Mouse (Mus musculus) skeletal muscle tissue, adult 2 months (tissue): ENCODE results near the gene Mettl26.

Source experiments
- DNase-seq: peaks from one replicate; pipeline ENCODE4 v3.0.0-alpha.2; 2012; ENCODE audit warnings: low read depth, low spot score

The Mettl26 gene

GRCm38 (mm10) chr17:25883824-25884223 is 8.9 kb downstream of the Mettl26 start:
- no peak for DNase-seq

DNA sequence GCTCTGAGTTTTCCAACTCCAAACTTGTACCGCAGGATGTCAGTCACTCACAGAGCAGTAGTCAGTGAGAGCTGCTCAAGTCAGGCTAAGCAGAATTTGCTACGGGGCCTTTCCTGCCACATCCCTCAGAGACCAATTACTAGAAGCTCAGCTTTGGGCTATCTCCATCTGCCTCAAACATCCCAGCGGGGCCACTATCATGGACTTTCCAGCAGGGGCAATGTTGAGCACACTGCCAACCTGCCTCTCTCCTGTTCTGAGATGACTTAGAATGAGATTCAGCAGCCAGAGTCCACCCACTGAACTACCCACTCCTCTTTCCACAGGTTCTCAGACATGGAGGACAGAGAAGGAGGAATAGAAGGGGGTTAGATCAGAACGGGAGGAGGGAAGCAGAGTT is 10.8 kb downstream of the Mettl26 start:
- no peak for DNase-seq

GRCm38 (mm10) chr17:25886806-25887205 is 11.9 kb downstream of the Mettl26 start:
- DNase-seq: no peak

DNA sequence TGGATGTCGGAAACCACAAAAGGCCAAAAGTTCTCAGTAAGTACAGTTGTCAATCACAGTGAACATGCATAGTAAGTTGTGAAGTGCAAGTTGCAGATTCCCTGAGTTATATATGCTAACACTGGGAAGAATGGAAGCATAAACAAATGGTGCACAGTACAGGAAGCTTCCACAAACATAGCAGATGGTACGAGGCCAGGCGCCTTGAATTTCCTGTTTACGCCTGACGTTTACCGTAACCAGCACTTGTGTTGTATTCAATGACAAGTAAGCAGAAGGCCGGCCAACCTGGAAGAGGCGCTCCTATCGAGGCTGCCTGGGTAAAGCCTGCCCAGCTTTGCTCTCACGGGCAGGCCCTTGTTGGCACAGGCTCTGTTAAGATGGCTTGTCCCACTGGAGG is 12.6 kb downstream of the Mettl26 start:
- no peak for DNase-seq

- no peak for DNase-seq
These were observed 14.0 kb downstream of the Mettl26 start for GRCm38 (mm10) chr17:25888837-25889236.

GRCm38 (mm10) chr17:25893975-25894617 is 19.2 kb downstream of the Mettl26 start:
- DNase-seq: peak; percentile 49

DNA sequence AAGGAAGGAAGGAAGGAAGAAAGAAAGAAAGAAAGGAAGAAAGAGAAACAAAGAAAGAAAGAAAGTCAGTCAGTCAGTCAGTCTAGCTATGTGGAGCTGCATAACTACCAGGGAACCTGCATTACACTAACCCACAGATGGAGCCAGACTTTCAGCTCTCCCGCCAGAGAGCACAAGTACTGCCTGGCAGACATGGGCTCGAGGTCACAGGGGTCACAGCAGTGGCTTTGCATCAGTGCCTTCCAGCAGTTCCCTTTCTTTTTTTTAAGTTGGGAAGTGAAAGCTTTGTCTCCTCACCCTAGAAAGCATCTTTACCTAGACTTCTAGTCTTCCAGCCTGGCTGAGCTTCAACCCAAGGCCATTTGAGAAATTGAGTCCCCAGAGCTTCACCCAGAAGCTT is 20.5 kb downstream of the Mettl26 start:
- DNase-seq: no peak

DNA sequence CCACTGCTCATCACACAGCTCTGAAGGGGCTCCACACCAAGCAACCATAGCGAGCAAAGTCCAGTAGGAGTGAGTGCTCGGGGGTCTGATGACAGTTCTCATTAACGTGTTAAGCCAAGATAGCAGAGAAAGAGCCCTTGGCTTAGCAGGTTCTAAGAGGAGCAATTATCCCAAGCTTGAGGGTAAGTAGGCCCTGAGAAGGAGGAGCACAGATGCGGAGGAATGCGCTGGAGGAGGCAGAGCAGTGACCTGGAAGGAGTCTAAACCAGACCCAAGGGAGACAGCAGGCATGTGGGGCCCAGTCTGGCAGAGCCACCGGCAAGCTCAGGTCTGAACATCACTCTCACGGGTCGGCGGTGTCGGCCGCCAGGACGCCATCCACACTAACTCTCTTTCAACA is 21.0 kb downstream of the Mettl26 start:
- DNase-seq: no peak

- DNase-seq: no peak
These were observed 25.3 kb downstream of the Mettl26 start for GRCm38 (mm10) chr17:25900193-25900592.

- no peak for DNase-seq
These were observed 28.2 kb downstream of the Mettl26 start for GRCm38 (mm10) chr17:25903061-25903460.

DNA sequence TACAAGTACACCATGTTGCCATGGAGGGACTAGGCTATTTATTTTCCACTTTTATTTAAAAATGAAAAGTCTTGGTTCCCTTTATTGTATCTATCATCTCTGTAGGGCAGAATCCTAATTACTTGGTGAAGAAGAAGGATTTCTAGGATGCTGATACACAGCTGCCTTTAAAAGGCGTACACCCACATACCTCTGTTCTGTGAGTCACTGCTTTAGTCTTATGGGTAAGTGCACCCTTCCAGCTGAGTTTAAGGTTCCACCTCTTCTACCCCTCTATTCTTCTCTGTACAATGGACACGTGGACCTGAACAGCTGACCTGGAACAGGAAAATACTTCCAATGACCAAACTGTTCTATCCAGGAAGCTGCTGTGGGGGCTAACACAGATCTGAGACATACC is 32.8 kb downstream of the Mettl26 start:
- no peak for DNase-seq

GRCm38 (mm10) chr17:25911816-25912215 is 36.9 kb downstream of the Mettl26 start:
- no peak for DNase-seq

DNA sequence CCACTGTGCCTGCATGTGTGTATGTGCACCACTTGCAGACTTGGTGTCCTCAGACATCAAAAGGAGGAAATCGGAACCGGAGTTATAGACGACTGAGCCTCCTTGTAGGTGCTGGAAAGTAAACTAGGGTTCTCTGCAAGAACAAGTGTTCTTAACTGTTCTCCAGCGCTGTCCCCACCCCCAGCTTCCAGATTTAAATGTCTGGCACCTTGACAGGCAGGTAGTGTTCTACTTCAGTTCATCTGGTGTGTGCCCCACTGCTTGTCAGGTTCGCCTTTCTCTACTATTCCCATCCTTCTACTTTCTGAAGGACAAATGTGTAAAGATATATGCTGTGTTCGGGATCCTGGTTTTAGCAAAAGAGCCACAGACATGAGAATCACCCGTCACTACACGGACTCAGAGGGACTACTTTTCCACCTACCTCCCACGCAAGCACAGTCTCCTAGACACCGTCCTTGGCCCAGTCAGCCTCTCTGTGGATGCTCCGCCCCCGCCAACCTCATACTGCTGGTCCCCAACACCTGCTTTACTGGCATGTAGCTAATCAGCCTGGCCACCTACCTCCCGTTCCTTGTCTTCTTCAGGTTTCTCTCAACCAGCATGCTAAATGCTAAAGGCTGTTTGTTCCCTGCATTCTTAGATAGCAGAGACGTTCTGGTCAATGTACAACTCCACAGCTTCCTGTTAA is 38.5 kb downstream of the Mettl26 start:
- DNase-seq: no peak

- no peak for DNase-seq
These were observed 39.0 kb downstream of the Mettl26 start for GRCm38 (mm10) chr17:25913877-25914275.

DNA sequence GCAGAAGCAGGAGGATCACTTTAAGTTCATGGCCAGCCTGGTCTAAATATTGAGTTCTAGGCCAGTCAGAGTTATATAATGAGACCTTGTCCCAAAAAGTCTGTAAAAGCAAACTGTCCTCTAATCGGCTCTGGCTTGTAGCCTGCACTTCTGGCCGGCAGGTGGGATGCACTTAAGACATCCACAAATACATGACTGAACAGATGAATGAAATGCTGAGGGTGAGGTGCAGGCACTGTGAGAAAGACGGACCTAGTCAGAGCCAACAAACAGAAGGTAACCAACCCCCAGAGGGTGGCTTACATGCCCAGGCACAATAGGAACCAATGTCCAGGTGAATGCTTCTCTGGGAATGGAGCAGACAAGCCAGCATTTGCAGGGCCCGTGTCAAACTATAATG is 39.4 kb downstream of the Mettl26 start:
- DNase-seq: no peak

DNA sequence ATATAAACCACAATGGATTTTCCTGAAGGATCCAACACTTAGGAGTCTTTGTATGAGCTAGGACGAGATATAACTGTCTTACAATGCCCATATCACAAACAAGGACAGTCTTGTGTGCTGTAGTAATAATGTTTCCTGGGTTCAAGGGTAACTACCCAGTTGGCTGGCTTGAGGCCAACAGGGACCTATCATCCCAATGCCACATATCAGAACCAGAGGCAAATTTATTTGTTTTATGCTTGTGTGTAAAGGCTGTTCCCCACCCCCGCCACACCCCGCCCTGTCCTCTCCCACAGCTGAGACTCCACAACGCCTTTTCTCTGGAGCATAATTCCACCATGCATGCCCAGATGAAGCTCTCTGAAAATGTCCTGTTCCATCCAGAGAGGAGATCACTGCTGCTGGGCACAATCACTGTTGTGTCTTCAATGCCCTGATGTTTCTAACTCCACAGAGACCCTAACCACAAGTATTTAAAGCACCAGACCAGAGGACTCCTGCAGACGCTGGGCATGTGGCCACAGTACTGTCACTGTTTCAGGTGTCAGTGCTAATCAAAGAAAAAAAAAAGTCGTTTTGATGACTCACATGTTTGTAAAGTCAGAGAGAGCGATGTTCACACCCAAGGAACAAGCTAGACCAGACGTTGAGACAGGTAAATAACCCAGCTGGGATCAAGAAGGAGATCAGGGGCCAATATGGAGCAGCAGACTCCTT is 42.2 kb downstream of the Mettl26 start:
- no peak for DNase-seq

- DNase-seq: no peak
These were observed 43.3 kb downstream of the Mettl26 start for GRCm38 (mm10) chr17:25918037-25918750.

GRCm38 (mm10) chr17:25919144-25919785 is 44.4 kb downstream of the Mettl26 start, which contains the start of gene Rab40c:
TSS of gene Rab40c (minus strand) at chr17:25919727.
- no peak for DNase-seq

- DNase-seq: peak; percentile 100
These were observed 45.1 kb downstream of the Mettl26 start for GRCm38 (mm10) chr17:25919786-25920642.

DNA sequence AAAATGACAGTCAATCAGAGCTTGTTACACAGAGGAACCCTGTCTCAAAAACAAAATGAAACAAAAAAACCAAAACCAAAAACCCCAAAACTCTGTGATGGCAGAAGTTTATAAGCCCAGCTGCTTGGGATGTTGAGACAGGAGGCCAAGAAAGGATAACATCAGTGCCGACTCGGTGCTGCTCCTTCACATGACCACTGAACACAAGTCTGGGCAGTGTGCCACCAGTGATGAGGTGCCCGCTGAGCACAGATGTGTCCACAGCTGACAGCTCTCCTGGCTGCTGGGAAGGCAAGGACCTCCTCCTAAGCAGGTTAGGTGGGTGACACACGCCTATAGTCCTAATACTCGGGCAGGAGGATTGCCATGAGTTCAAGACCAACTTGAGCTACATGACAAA is 47.2 kb downstream of the Mettl26 start:
- DNase-seq: no peak

- DNase-seq: peak; percentile 84
These were observed 50.5 kb downstream of the Mettl26 start for GRCm38 (mm10) chr17:25925348-25925747.
